Mouse (Mus musculus): ENCODE results near the gene Prpf19. TPM values are rescaled to one million over a fixed set of nuclear protein-coding genes. Genes with fewer than 3 reads are reported as not detected.

Prpf19 gene
- polyA plus RNA-seq, 1 experiment from 2014 or later: 49.9 TPM

DNA sequence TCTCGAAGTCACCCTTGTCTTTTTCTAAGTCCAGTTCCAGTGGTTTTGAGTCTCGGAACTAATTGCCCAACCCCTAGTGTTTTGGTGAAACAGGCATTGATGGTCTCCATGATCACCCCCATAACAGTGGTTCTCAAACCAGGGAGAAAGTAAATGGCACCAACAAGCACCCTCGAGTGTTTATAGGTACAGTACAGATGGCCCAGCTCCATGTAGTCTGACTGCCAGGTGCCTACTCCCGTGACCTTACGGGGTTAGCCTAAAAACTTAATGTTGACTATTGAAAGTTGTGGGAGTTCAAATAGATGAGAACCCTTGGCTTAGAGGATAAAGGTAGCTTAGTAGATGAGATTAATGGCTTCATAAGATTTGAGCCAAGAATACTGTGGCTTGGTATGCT is 6.0 kb downstream of the Prpf19 start:
- H3K27ac ChIP-seq (ENCODE audit: low read length): no peak overlapping the region
- H3K4me3 ChIP-seq (ENCODE audit: low read depth, low read length): no peak overlapping the region
- H3K9ac ChIP-seq (replicated peaks; ENCODE audit: low read depth, low read length): no peak overlapping the region
- H3K9me3 ChIP-seq (ENCODE audit: control insufficient read depth, low read depth, low read length): no peaks in the 10 kb centered on the region
- H3K27me3 ChIP-seq (ENCODE audit: control insufficient read depth, insufficient read depth, low read length): no peaks in the 10 kb centered on the region
- ATAC-seq (ENCODE audit: insufficient number of reproducible peaks, insufficient read depth, low FRiP score, low read depth): no peak
- no peak overlapping the region for H3K4me2 ChIP-seq (replicated peaks; ENCODE audit: low read depth, low read length)
- peaks cover 69% of the 10 kb centered on the region for H3K36me3 ChIP-seq (ENCODE audit: control insufficient read depth, insufficient read depth, low read length)
- H3K4me1 ChIP-seq (ENCODE audit: control insufficient read depth, insufficient read depth, low read length): peaks cover 27% of the 10 kb centered on the region
- 89% methylated on average over 5 of the region's 5 CpGs for WGBS

DNA sequence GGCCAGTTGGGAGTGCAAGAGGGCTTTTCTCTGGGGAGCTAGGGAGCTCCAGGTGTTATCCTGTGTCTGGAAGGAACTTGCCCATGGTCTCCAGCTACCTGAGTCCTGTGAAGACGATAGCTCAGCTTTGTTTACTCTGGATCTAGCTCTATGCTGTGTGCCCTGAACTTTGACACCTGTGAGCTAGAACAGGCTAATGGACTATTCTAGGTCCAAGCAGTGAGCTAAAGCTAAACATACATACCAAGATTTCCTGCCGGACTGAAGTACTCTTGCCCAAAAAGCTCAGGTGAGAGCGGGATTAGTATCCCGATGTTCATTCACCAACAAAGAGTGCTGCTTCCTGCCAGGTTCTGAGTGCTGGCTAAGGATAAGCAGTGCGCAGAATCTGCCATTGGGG is 9.5 kb downstream of the Prpf19 start:
- WGBS: 54% methylated on average over 5 of the region's 5 CpGs
- H3K4me1 ChIP-seq (ENCODE audit: control insufficient read depth, insufficient read depth, low read length): peaks cover 16% of the 10 kb centered on the region
- peak overlapping the region; percentile 77; the same call in 1 of the 2 replicates for H3K27ac ChIP-seq (ENCODE audit: low read length)
- no peaks in the 10 kb centered on the region for H3K9me3 ChIP-seq (ENCODE audit: control insufficient read depth, low read depth, low read length)
- H3K36me3 ChIP-seq (ENCODE audit: control insufficient read depth, insufficient read depth, low read length): peaks cover 58% of the 10 kb centered on the region
- H3K9ac ChIP-seq (replicated peaks; ENCODE audit: low read depth, low read length): no peak overlapping the region
- no peaks in the 10 kb centered on the region for H3K27me3 ChIP-seq (ENCODE audit: control insufficient read depth, insufficient read depth, low read length)
- no peak overlapping the region for H3K4me3 ChIP-seq (ENCODE audit: low read depth, low read length)
- no peak for ATAC-seq (ENCODE audit: insufficient number of reproducible peaks, insufficient read depth, low FRiP score, low read depth)
- H3K4me2 ChIP-seq (replicated peaks; ENCODE audit: low read depth, low read length): no peak overlapping the region

GRCm38 (mm10) chr19:10904927-10905727 is 10.1 kb downstream of the Prpf19 start:
- H3K36me3 ChIP-seq (ENCODE audit: control insufficient read depth, insufficient read depth, low read length): peaks cover 52% of the 10 kb centered on the region
- peaks cover 16% of the 10 kb centered on the region for H3K4me1 ChIP-seq (ENCODE audit: control insufficient read depth, insufficient read depth, low read length)

GRCm38 (mm10) chr19:10905728-10906000 is 10.6 kb downstream of the Prpf19 start:
- ATAC-seq (ENCODE audit: insufficient number of reproducible peaks, insufficient read depth, low FRiP score, low read depth): no peak
- 50% methylated on average over 5 of the region's 5 CpGs for WGBS
- Histone ChIP-seq H3K4me2 (replicated peaks; ENCODE audit: low read depth, low read length) (0 out of 2 replicates have a peak overlapping the region, but pooled peaks have one; percentile 10), H3K4me3 (ENCODE audit: low read depth, low read length) (no peak overlapping the region), H3K27ac (ENCODE audit: low read length) (peak overlapping the region; percentile 86), H3K9ac (replicated peaks; ENCODE audit: low read depth, low read length) (no peak overlapping the region), H3K4me1 (ENCODE audit: control insufficient read depth, insufficient read depth, low read length) (peaks cover 16% of the 10 kb centered on the region), H3K27me3 (ENCODE audit: control insufficient read depth, insufficient read depth, low read length) (no peaks in the 10 kb centered on the region), H3K36me3 (ENCODE audit: control insufficient read depth, insufficient read depth, low read length) (peaks cover 46% of the 10 kb centered on the region), H3K9me3 (ENCODE audit: control insufficient read depth, low read depth, low read length) (no peaks in the 10 kb centered on the region)

More at GRCm38 (mm10) chr19:10904927-10905727, 10.1 kb downstream of the Prpf19 start:
- peak; percentile 83 for ATAC-seq (ENCODE audit: insufficient number of reproducible peaks, insufficient read depth, low FRiP score, low read depth)
- H3K9ac ChIP-seq (replicated peaks; ENCODE audit: low read depth, low read length): no peak overlapping the region
- peak overlapping the region; percentile 86 for H3K27ac ChIP-seq (ENCODE audit: low read length)
- no peaks in the 10 kb centered on the region for H3K9me3 ChIP-seq (ENCODE audit: control insufficient read depth, low read depth, low read length)
- H3K4me2 ChIP-seq (replicated peaks; ENCODE audit: low read depth, low read length): 0 out of 2 replicates have a peak overlapping the region, but pooled peaks have one; percentile 10
- H3K4me3 ChIP-seq (ENCODE audit: low read depth, low read length): no peak overlapping the region
- H3K27me3 ChIP-seq (ENCODE audit: control insufficient read depth, insufficient read depth, low read length): no peaks in the 10 kb centered on the region
- WGBS: 30% methylated on average over 7 of the region's 7 CpGs

DNA sequence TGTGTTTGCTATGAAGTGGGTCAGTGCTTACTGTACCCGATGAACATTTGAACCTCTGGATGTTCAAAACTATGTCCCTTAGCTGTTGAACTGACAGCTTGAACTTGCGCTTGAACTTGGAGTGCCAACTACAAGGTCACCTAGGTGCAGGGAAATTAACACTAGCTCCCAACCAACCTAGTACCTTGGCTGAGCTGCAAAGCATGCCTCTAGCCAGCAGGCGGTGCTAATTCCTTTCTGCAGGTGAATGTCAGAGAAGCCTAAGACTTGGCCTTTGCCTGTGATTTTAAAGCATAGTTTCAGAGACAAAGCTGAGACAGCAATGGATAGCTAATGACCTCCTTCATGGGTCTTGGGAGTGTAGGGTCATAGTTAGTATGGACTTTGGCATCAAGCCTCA is 12.9 kb downstream of the Prpf19 start:
- Histone ChIP-seq H3K9ac (replicated peaks; ENCODE audit: low read depth, low read length) (no peak overlapping the region), H3K4me2 (replicated peaks; ENCODE audit: low read depth, low read length) (no peak overlapping the region), H3K36me3 (ENCODE audit: control insufficient read depth, insufficient read depth, low read length) (peaks cover 24% of the 10 kb centered on the region), H3K4me1 (ENCODE audit: control insufficient read depth, insufficient read depth, low read length) (peaks cover 16% of the 10 kb centered on the region), H3K9me3 (ENCODE audit: control insufficient read depth, low read depth, low read length) (no peaks in the 10 kb centered on the region), H3K27ac (ENCODE audit: low read length) (peak overlapping the region; percentile 81; the same call in 1 of the 2 replicates), H3K4me3 (ENCODE audit: low read depth, low read length) (no peak overlapping the region), H3K27me3 (ENCODE audit: control insufficient read depth, insufficient read depth, low read length) (no peaks in the 10 kb centered on the region)
- WGBS: 56% methylated on average over 3 of the region's 3 CpGs
- ATAC-seq (ENCODE audit: insufficient number of reproducible peaks, insufficient read depth, low FRiP score, low read depth): no peak

- 46% methylated on average over 6 of the region's 6 CpGs for WGBS
- no peak overlapping the region for H3K4me3 ChIP-seq (ENCODE audit: low read depth, low read length)
- no peaks in the 10 kb centered on the region for H3K27me3 ChIP-seq (ENCODE audit: control insufficient read depth, insufficient read depth, low read length)
- H3K9me3 ChIP-seq (ENCODE audit: control insufficient read depth, low read depth, low read length): no peaks in the 10 kb centered on the region
- peak overlapping the region; percentile 81 for H3K27ac ChIP-seq (ENCODE audit: low read length)
- ATAC-seq (ENCODE audit: insufficient number of reproducible peaks, insufficient read depth, low FRiP score, low read depth): no peak
- H3K4me2 ChIP-seq (replicated peaks; ENCODE audit: low read depth, low read length): no peak overlapping the region
- H3K36me3 ChIP-seq (ENCODE audit: control insufficient read depth, insufficient read depth, low read length): peaks cover 12% of the 10 kb centered on the region
- H3K9ac ChIP-seq (replicated peaks; ENCODE audit: low read depth, low read length): no peak overlapping the region
- peaks cover 13% of the 10 kb centered on the region for H3K4me1 ChIP-seq (ENCODE audit: control insufficient read depth, insufficient read depth, low read length)
These were observed 14.2 kb downstream of the Prpf19 start for GRCm38 (mm10) chr19:10909087-10909721.

DNA sequence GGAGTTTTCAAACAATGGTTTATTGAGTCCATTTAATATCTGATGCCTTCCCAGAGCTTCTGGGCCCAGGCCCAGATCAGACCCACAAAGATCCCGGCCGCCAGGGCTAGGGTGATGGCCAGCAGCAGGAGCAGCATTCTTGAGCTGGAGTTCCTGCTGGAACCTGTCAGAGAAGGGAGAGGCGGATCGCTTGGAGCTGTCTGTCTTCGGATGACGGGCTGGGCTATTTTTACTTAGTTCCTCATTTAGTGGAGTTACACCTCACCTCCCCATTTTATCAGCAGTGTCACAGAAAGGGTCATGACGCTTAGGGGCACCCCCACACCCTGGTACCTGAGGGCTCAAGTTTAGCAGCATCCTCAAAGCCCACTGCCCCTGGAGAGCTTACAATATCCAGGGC is 19.3 kb downstream of the Prpf19 start:
- 54% methylated on average over 7 of the region's 7 CpGs for WGBS
- Histone ChIP-seq H3K4me3 (ENCODE audit: low read depth, low read length) (no peak overlapping the region), H3K36me3 (ENCODE audit: control insufficient read depth, insufficient read depth, low read length) (no peaks in the 10 kb centered on the region), H3K4me2 (replicated peaks; ENCODE audit: low read depth, low read length) (no peak overlapping the region), H3K27ac (ENCODE audit: low read length) (no peak overlapping the region), H3K4me1 (ENCODE audit: control insufficient read depth, insufficient read depth, low read length) (no peaks in the 10 kb centered on the region; the same call in 1 of the 2 replicates), H3K9me3 (ENCODE audit: control insufficient read depth, low read depth, low read length) (no peaks in the 10 kb centered on the region), H3K9ac (replicated peaks; ENCODE audit: low read depth, low read length) (no peak overlapping the region), H3K27me3 (ENCODE audit: control insufficient read depth, insufficient read depth, low read length) (no peaks in the 10 kb centered on the region)
- no peak for ATAC-seq (ENCODE audit: insufficient number of reproducible peaks, insufficient read depth, low FRiP score, low read depth)

DNA sequence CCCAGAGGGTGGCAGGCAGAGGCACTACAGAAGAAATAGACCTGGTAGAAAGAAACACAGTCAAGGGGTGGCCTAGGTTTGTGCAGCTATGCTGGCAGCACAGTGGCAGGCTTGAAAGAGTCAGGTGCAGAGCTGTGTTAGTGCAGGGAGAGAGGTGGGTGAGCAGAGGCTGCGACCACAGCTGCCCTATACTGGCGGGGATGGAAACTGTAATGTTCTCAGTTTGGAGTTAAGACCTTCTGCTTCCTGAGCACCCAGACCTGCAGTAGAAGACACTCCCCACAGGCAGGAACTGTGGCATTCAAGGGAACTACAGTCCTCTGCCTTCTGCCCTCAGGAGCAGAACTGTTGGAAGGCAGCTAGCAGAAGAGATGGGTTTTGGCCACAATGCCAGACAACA is 19.8 kb downstream of the Prpf19 start:
- Histone ChIP-seq H3K4me1 (ENCODE audit: control insufficient read depth, insufficient read depth, low read length) (no peaks in the 10 kb centered on the region), H3K36me3 (ENCODE audit: control insufficient read depth, insufficient read depth, low read length) (no peaks in the 10 kb centered on the region), H3K9ac (replicated peaks; ENCODE audit: low read depth, low read length) (no peak overlapping the region), H3K27ac (ENCODE audit: low read length) (no peak overlapping the region), H3K9me3 (ENCODE audit: control insufficient read depth, low read depth, low read length) (no peaks in the 10 kb centered on the region), H3K4me3 (ENCODE audit: low read depth, low read length) (no peak overlapping the region), H3K27me3 (ENCODE audit: control insufficient read depth, insufficient read depth, low read length) (no peaks in the 10 kb centered on the region), H3K4me2 (replicated peaks; ENCODE audit: low read depth, low read length) (no peak overlapping the region)
- ATAC-seq (ENCODE audit: insufficient number of reproducible peaks, insufficient read depth, low FRiP score, low read depth): no peak
- 75% methylated on average over 2 of the region's 2 CpGs for WGBS
